Mouse (Mus musculus): ENCODE results near the gene Pdcl2.

- TF ChIP-seq POLR2A (IDR thresholded peaks at IDR 0.05; ENCODE audit: extremely low read depth, insufficient read depth, low read length), result no peak
- TF ChIP-seq CTCF (IDR thresholded peaks at IDR 0.05; ENCODE audit: extremely low read depth, insufficient read depth, low read length), result no peak
Observed at GRCm38 (mm10) chr5:76321249-76322196, 9.4 kb downstream of the Pdcl2 start.
